Mouse (Mus musculus) T-cell, adult 2 months (primary cell): ENCODE data around the gene Prkaca.

Experiments
- DNase-seq: peaks from one replicate; pipeline ENCODE4 v3.0.0; 2022; ENCODE audit warnings: low spot score

The Prkaca gene

GRCm38 (mm10) chr8:83972150-83973120 is at the start of gene Prkaca:
Gene Prkaca, plus strand, starts transcription at chr8:83972993.
- DNase-seq, result peak; percentile 98

- DNase-seq, result no peak
These were observed 48.2 kb upstream of the Prkaca start for GRCm38 (mm10) chr8:83924585-83924984.

GRCm38 (mm10) chr8:83926266-83926665 is 46.5 kb upstream of the Prkaca start:
- DNase-seq, result no peak

- DNase-seq, result no peak
These were observed 38.6 kb upstream of the Prkaca start for GRCm38 (mm10) chr8:83934222-83934621.

GRCm38 (mm10) chr8:83934994-83935393 is 37.8 kb upstream of the Prkaca start:
- DNase-seq, result no peak

GRCm38 (mm10) chr8:83935435-83935834 is 37.4 kb upstream of the Prkaca start:
- DNase-seq, result no peak

- no peak for DNase-seq
These were observed 35.1 kb upstream of the Prkaca start for GRCm38 (mm10) chr8:83937645-83938044.

- DNase-seq, result no peak
These were observed 34.5 kb upstream of the Prkaca start for GRCm38 (mm10) chr8:83938330-83938729.

GRCm38 (mm10) chr8:83941066-83941677 is 31.6 kb upstream of the Prkaca start:
- DNase-seq, result no peak

GRCm38 (mm10) chr8:83942446-83942845 is 30.3 kb upstream of the Prkaca start:
- DNase-seq, result no peak

- DNase-seq, result no peak
These were observed 27.3 kb upstream of the Prkaca start for GRCm38 (mm10) chr8:83945540-83945939.

- no peak for DNase-seq
These were observed 18.1 kb upstream of the Prkaca start for GRCm38 (mm10) chr8:83954749-83955105.

- DNase-seq, result peak; percentile 98
These were observed 17.5 kb upstream of the Prkaca start, which contains the start of the genes Gm10644 and Asf1b for GRCm38 (mm10) chr8:83955106-83955957. Gene Gm10644, minus strand, starts transcription at chr8:83955205. Gene Asf1b, plus strand, starts transcription at chr8:83955507.

- DNase-seq, result no peak
These were observed 16.9 kb upstream of the Prkaca start for GRCm38 (mm10) chr8:83955958-83956218.

GRCm38 (mm10) chr8:83956789-83957188 is 16.0 kb upstream of the Prkaca start:
- DNase-seq, result peak; percentile 54

- no peak for DNase-seq
These were observed 8.6 kb upstream of the Prkaca start for GRCm38 (mm10) chr8:83964015-83964765.

GRCm38 (mm10) chr8:83967701-83968100 is 5.1 kb upstream of the Prkaca start:
- DNase-seq, result no peak

GRCm38 (mm10) chr8:83971121-83971520 is 1.7 kb upstream of the Prkaca start:
- DNase-seq, result no peak

GRCm38 (mm10) chr8:83971661-83972060 is 1.1 kb upstream of the Prkaca start:
- DNase-seq, result no peak

GRCm38 (mm10) chr8:83973161-83974031 is 603 bp downstream of the Prkaca start:
- DNase-seq, result peak; percentile 13

- no peak for DNase-seq
These were observed 1.7 kb downstream of the Prkaca start for GRCm38 (mm10) chr8:83974521-83974920.
